Comparison of ENCODE assay signal across 34 mouse cellular contexts in genomic region chr9:100603156-100603555, GRCm38 (mm10). TPM values are rescaled to one million over a fixed set of nuclear protein-coding genes. Genes with fewer than 3 reads are reported as not detected.
"Had no signal": no experiment of that assay in that cellular context is flagged by ENCODE, and none has a peak within 500 bp of the region (broad histone marks: within the 10 kb centered on the region; RNA-seq: fewer than 3 reads in every experiment).

No protein-coding gene starts in this region.

- H3K36me3 ChIP-seq: limb, embryonic 10.5 days; limb, embryonic 12.5 days; limb, embryonic 13.5 days; limb, embryonic 15.5 days; liver, embryonic 12.5 days; liver, embryonic 13.5 days; liver, embryonic 15.5 days; lung, embryonic 15.5 days; midbrain, embryonic 12.5 days; midbrain, embryonic 13.5 days; midbrain, embryonic 15.5 days; neural tube, embryonic 12.5 days had no signal

- H3K27ac ChIP-seq: left cerebral cortex, adult 2 months; limb, embryonic 10.5 days; limb, embryonic 12.5 days; limb, embryonic 13.5 days; limb, embryonic 15.5 days; liver, embryonic 12.5 days; liver, embryonic 13.5 days; liver, embryonic 14.5 days; liver, embryonic 15.5 days; lung, embryonic 15.5 days; macrophage; midbrain, embryonic 12.5 days; midbrain, embryonic 13.5 days; midbrain, embryonic 15.5 days; neural tube, embryonic 12.5 days had no signal

- H3K9me3 ChIP-seq: limb, embryonic 10.5 days; limb, embryonic 12.5 days; limb, embryonic 13.5 days; limb, embryonic 15.5 days; liver, embryonic 12.5 days; liver, embryonic 13.5 days; liver, embryonic 15.5 days; lung, embryonic 15.5 days; midbrain, embryonic 12.5 days; midbrain, embryonic 13.5 days; midbrain, embryonic 15.5 days; neural tube, embryonic 12.5 days had no signal

- H3K4me2 ChIP-seq: limb, embryonic 12.5 days; limb, embryonic 13.5 days; limb, embryonic 15.5 days; liver, embryonic 11.5 days; liver, embryonic 12.5 days; liver, embryonic 13.5 days; liver, embryonic 15.5 days; lung, embryonic 14.5 days; lung, embryonic 15.5 days; midbrain, embryonic 12.5 days; midbrain, embryonic 13.5 days; midbrain, embryonic 15.5 days; neural tube, embryonic 12.5 days had no signal

- DNase-seq: left cerebral cortex, postnatal 4 days; liver; liver, embryonic 13.5 days; liver, postnatal 0 days; lung, adult 18-20 months; lung, adult 2 months; lung, embryonic 14.5 days; lung, postnatal 10 days; lung, postnatal 14 days; lung, postnatal 36 days; lung, postnatal 4 days; midbrain, embryonic 14.5 days had no signal

- H3K4me3 ChIP-seq: left cerebral cortex, adult 2 months; limb, embryonic 10.5 days; limb, embryonic 12.5 days; limb, embryonic 13.5 days; limb, embryonic 15.5 days; liver, embryonic 12.5 days; liver, embryonic 13.5 days; liver, embryonic 15.5 days; lung, embryonic 15.5 days; megakaryocyte, embryonic 14.5 days; midbrain, embryonic 12.5 days; midbrain, embryonic 13.5 days; midbrain, embryonic 15.5 days; myocyte; neural tube, embryonic 12.5 days had no signal

- H3K4me1 ChIP-seq: limb, embryonic 10.5 days; limb, embryonic 15.5 days; liver, embryonic 12.5 days; liver, embryonic 13.5 days; liver, embryonic 15.5 days; neural tube, embryonic 12.5 days had no signal

- ATAC-seq: liver, embryonic 12.5 days; liver, postnatal 0 days; lung, postnatal 0 days; midbrain, embryonic 13.5 days; midbrain, embryonic 15.5 days; midbrain, embryonic 16.5 days had no signal

- H3K9ac ChIP-seq: limb, embryonic 12.5 days; limb, embryonic 13.5 days; limb, embryonic 15.5 days; liver, embryonic 12.5 days; liver, embryonic 13.5 days; liver, embryonic 14.5 days; liver, embryonic 15.5 days; liver, postnatal 0 days; lung, embryonic 14.5 days; lung, embryonic 15.5 days; midbrain, embryonic 12.5 days; midbrain, embryonic 13.5 days; midbrain, embryonic 15.5 days; neural tube, embryonic 12.5 days had no signal

- H3K27me3 ChIP-seq: limb, embryonic 12.5 days; limb, embryonic 13.5 days; limb, embryonic 15.5 days; liver, embryonic 15.5 days; lung, embryonic 15.5 days; midbrain, embryonic 12.5 days; midbrain, embryonic 13.5 days; midbrain, embryonic 15.5 days; neural tube, embryonic 12.5 days had no signal

RNA-seq across cellular contexts. Expression of gene Slc35g2, which starts 32.3 kb away (rescaled TPM):
- total RNA-seq: megakaryocyte, adult 5-6 weeks; megakaryocyte-erythroid progenitor cell, adult 5-6 weeks; monocyte, adult 5-6 weeks had no signal
